Mouse (Mus musculus): ENCODE measurements around the gene G430095P16Rik. TPM values are rescaled to one million over a fixed set of nuclear protein-coding genes. Genes with fewer than 3 reads are reported as not detected.
A peak's percentile ranks its signal among the peaks of the same experiment; 100 is the strongest.

G430095P16Rik gene
- polyA plus RNA-seq, 1 experiment, result 2.9 TPM

DNA sequence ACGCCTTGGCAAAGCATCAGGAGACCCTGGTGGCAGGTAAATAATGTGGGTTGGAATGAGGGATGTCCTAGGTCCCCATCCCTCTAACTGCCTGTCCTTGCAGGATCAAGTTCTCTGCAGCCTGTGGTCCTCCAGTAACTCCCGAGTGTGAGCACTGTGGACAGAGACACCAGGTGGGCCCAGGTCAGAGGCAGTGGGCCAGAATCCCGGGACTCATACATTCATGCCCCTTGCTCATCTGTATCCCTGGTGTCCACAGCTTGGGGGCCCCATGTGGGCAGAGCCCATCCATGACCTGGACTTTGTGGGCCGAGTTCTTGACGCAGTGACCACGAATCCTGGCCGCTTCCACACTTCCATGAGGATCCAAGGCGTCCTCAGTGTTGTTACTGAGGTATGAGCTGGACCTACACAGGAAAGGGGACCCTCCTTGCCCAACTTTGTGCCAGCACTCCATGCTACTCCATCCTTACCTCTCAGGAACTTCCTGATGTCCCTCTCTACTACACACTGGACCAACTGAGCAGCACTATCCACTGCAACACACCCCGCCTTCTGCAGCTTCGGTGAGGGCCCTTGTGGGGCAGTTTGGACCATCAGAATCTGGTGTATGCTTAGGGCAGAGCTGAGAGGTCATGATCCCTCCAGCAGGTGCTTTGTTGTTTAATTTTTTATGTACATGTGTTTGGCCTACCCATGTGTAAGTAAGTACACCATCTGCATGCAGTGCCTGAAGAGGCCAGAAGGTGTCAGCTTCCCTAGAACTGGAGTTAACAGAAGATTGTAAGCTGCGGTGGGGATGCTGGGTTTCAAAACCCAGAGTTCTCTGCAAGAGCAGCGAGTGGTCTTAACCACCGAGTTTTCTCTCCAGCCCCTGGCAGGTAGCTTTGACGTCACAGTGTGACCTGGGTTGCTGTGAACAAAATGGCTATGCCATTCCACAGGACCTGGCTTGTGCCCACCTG lies 25.4 kb upstream of the G430095P16Rik start:
- Histone ChIP-seq H3ac (ENCODE audit: control insufficient read depth, insufficient read length, low read depth) (no peak overlapping the region), H3K4me3 (ENCODE audit: insufficient read depth, poor library complexity, severe bottlenecking) (no peak overlapping the region), H3K36me3 (ENCODE audit: control insufficient read depth, insufficient read depth) (peaks cover 64% of the 10 kb centered on the region), H3K79me2 (ENCODE audit: control insufficient read depth, insufficient read depth) (no peaks in the 10 kb centered on the region), H3K79me3 (ENCODE audit: low read depth) (no peaks in the 10 kb centered on the region), H3K27me3 (ENCODE audit: control insufficient read depth, insufficient read depth, insufficient read length) (no peaks in the 10 kb centered on the region)
- no peak for TF ChIP-seq CEBPB (IDR thresholded peaks at IDR 0.05; ENCODE audit: low read depth)

DNA sequence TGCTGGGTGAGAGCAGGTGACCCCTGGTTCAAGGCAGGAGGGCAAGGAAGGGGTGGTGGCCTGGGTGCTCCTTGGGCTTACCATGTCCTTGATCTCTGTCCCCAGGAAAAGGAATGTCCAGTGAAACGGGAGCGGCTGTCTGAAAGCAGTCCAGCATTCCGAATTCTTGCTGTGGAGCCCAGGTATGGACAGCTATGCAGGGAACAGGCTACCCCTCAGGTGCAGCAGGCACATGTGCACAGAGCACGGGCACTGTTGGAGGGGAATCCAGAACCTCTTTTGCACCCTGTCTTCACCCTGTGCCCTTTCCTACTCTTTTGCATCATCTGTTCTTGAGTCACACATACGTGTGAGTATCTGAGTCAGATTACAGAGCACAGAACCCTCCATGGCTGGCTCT lies 24.5 kb upstream of the G430095P16Rik start:
- no peaks in the 10 kb centered on the region for H3K79me3 ChIP-seq (ENCODE audit: low read depth)
- no peaks in the 10 kb centered on the region for H3K79me2 ChIP-seq (ENCODE audit: control insufficient read depth, insufficient read depth)
- no peak overlapping the region for H3K4me3 ChIP-seq (ENCODE audit: insufficient read depth, poor library complexity, severe bottlenecking)
- no peak overlapping the region for H3ac ChIP-seq (ENCODE audit: control insufficient read depth, insufficient read length, low read depth)
- peaks cover 55% of the 10 kb centered on the region for H3K36me3 ChIP-seq (ENCODE audit: control insufficient read depth, insufficient read depth)
- no peaks in the 10 kb centered on the region for H3K27me3 ChIP-seq (ENCODE audit: control insufficient read depth, insufficient read depth, insufficient read length)
- TF ChIP-seq CTCF (IDR thresholded peaks at IDR 0.05; ENCODE audit: control insufficient read depth, insufficient read depth, insufficient read length) (no peak), MYOD1 (IDR thresholded peaks at IDR 0.05; ENCODE audit: control insufficient read depth, insufficient read length, low read depth) (no peak), FOSL1 (IDR thresholded peaks at IDR 0.05; ENCODE audit: insufficient read depth, low read length, poor library complexity, severe bottlenecking) (no peak), USF1 (IDR thresholded peaks at IDR 0.05; ENCODE audit: low read depth) (no peak), CEBPB (IDR thresholded peaks at IDR 0.05; ENCODE audit: low read depth) (no peak), MAX (IDR thresholded peaks at IDR 0.05) (no peak), MYOG (IDR thresholded peaks at IDR 0.05; ENCODE audit: control insufficient read depth, extremely low read depth, insufficient read length) (no peak)

DNA sequence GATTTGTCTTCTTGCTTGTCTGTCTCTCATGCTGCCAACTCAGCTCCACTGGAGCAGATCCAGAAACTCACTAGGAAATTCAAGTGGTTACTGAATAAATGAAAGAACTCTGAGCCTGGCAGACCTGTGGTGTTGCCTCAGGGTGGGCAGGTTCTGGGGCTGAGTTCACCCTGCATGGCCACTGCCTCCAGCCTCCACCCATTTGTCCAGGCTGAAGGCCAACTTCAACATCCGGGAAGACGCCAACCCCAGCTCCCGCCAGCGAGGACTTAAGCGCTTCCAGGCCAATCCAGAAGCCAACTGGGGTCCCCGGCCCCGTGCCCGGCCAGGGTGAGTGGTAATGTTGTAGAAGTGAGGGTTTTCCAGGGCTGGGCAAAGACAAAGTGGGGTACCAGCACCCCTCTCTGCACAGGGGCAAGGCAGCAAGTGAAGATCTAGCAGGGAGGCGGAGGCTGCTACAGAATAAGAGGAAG lies 23.8 kb upstream of the G430095P16Rik start:
- Histone ChIP-seq H3K27me3 (ENCODE audit: control insufficient read depth, insufficient read depth, insufficient read length) (no peaks in the 10 kb centered on the region), H3K36me3 (ENCODE audit: control insufficient read depth, insufficient read depth) (peaks cover 50% of the 10 kb centered on the region), H3K79me2 (ENCODE audit: control insufficient read depth, insufficient read depth) (no peaks in the 10 kb centered on the region), H3K79me3 (ENCODE audit: low read depth) (no peaks in the 10 kb centered on the region), H3K4me3 (ENCODE audit: insufficient read depth, poor library complexity, severe bottlenecking) (no peak overlapping the region), H3ac (ENCODE audit: control insufficient read depth, insufficient read length, low read depth) (no peak overlapping the region)
- TF ChIP-seq CEBPB (IDR thresholded peaks at IDR 0.05; ENCODE audit: low read depth), result no peak
- TF ChIP-seq MAX (IDR thresholded peaks at IDR 0.05), result no peak
- TF ChIP-seq USF1 (IDR thresholded peaks at IDR 0.05; ENCODE audit: low read depth), result no peak
- no peak for TF ChIP-seq CTCF (IDR thresholded peaks at IDR 0.05; ENCODE audit: control insufficient read depth, insufficient read depth, insufficient read length)
- no peak for TF ChIP-seq MYOD1 (IDR thresholded peaks at IDR 0.05; ENCODE audit: control insufficient read depth, insufficient read length, low read depth)
- no peak for TF ChIP-seq FOSL1 (IDR thresholded peaks at IDR 0.05; ENCODE audit: insufficient read depth, low read length, poor library complexity, severe bottlenecking)
- no peak for TF ChIP-seq MYOG (IDR thresholded peaks at IDR 0.05; ENCODE audit: control insufficient read depth, extremely low read depth, insufficient read length)

DNA sequence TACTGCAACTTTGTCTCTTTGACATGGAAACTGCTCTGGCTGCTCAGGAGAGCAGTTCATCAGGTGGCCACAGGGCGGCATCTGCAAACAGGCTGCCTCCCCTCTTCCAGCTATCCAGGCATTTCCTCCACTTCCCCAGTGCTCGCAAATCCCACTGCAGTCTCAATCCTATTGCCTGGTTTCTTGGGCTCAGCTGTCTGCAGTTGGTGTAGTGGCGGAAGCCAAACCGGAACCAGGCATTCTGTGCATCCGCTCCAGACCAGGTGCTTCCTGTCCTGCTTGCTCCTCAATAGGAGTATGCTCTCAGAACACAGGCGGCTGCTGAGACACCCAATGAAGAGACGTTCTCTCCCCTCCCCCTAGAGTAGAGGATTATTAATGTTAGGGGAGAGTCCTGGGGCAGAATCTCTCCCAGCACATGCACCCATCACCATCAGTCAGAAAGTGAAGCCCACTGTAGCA lies 22.9 kb upstream of the G430095P16Rik start:
- H3K36me3 ChIP-seq (ENCODE audit: control insufficient read depth, insufficient read depth), result peaks cover 52% of the 10 kb centered on the region
- peak; percentile 48 for TF ChIP-seq CTCF (IDR thresholded peaks at IDR 0.05; ENCODE audit: control insufficient read depth, insufficient read depth, insufficient read length)
- TF ChIP-seq MYOD1 (IDR thresholded peaks at IDR 0.05; ENCODE audit: control insufficient read depth, insufficient read length, low read depth), result no peak
- no peak for TF ChIP-seq MAX (IDR thresholded peaks at IDR 0.05)
- TF ChIP-seq FOSL1 (IDR thresholded peaks at IDR 0.05; ENCODE audit: insufficient read depth, low read length, poor library complexity, severe bottlenecking), result no peak
- no peak for TF ChIP-seq CEBPB (IDR thresholded peaks at IDR 0.05; ENCODE audit: low read depth)
- no peak for TF ChIP-seq USF1 (IDR thresholded peaks at IDR 0.05; ENCODE audit: low read depth)
- no peak for TF ChIP-seq MYOG (IDR thresholded peaks at IDR 0.05; ENCODE audit: control insufficient read depth, extremely low read depth, insufficient read length)

DNA sequence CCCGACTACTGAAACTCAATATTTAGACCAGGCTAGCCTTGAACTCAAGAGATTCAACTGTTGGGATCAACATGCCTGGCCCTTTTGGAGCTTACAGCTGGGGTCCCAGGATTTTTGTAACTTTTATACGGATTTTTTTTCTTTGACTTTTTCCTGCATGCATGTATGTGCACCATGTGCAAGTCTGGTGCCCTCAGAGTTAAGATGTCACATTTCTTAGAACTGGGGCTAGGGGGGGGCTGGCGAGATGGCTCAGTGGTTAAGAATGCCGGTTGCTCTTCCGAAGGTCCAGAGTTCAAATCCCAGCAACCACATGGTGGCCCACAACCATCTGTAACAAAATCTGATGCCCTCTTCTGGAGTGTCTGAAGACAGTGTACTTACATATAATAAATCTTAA lies 22.3 kb upstream of the G430095P16Rik start:
- no peak overlapping the region for H3K4me3 ChIP-seq (ENCODE audit: insufficient read depth, poor library complexity, severe bottlenecking)
- no peak for TF ChIP-seq FOSL1 (IDR thresholded peaks at IDR 0.05; ENCODE audit: insufficient read depth, low read length, poor library complexity, severe bottlenecking)
- no peak for TF ChIP-seq MAX (IDR thresholded peaks at IDR 0.05)
- TF ChIP-seq MYOD1 (IDR thresholded peaks at IDR 0.05; ENCODE audit: control insufficient read depth, insufficient read length, low read depth), result no peak
- TF ChIP-seq CTCF (IDR thresholded peaks at IDR 0.05; ENCODE audit: control insufficient read depth, insufficient read depth, insufficient read length), result no peak
- TF ChIP-seq CEBPB (IDR thresholded peaks at IDR 0.05; ENCODE audit: low read depth), result no peak
- no peak for TF ChIP-seq MYOG (IDR thresholded peaks at IDR 0.05; ENCODE audit: control insufficient read depth, extremely low read depth, insufficient read length)
- TF ChIP-seq USF1 (IDR thresholded peaks at IDR 0.05; ENCODE audit: low read depth), result no peak
- no peaks in the 10 kb centered on the region for H3K27me3 ChIP-seq (ENCODE audit: control insufficient read depth, insufficient read depth, insufficient read length)
- no peaks in the 10 kb centered on the region for H3K79me2 ChIP-seq (ENCODE audit: control insufficient read depth, insufficient read depth)
- no peaks in the 10 kb centered on the region for H3K79me3 ChIP-seq (ENCODE audit: low read depth)
- H3ac ChIP-seq (ENCODE audit: control insufficient read depth, insufficient read length, low read depth), result no peak overlapping the region
- peaks cover 48% of the 10 kb centered on the region for H3K36me3 ChIP-seq (ENCODE audit: control insufficient read depth, insufficient read depth)

More for the DNA sequence above, 22.9 kb upstream of the G430095P16Rik start:
- Histone ChIP-seq H3ac (ENCODE audit: control insufficient read depth, insufficient read length, low read depth) (no peak overlapping the region), H3K4me3 (ENCODE audit: insufficient read depth, poor library complexity, severe bottlenecking) (no peak overlapping the region), H3K79me2 (ENCODE audit: control insufficient read depth, insufficient read depth) (no peaks in the 10 kb centered on the region), H3K27me3 (ENCODE audit: control insufficient read depth, insufficient read depth, insufficient read length) (no peaks in the 10 kb centered on the region), H3K79me3 (ENCODE audit: low read depth) (no peaks in the 10 kb centered on the region)

Data from C2C12 (cell line).